Mouse (Mus musculus): ENCODE results near the gene Arhgap27.

- TF ChIP-seq POLR2A (IDR thresholded peaks at IDR 0.05; ENCODE audit: extremely low read depth, insufficient read depth, low read length) (no peak), CTCF (IDR thresholded peaks at IDR 0.05; ENCODE audit: extremely low read depth, insufficient read depth, low read length) (no peak)
These were observed 43.3 kb downstream of the Arhgap27 start for GRCm38 (mm10) chr11:103320196-103320595.
